Comparison of ENCODE assay signal across 8 mouse cellular contexts in genomic region chr17:14204061-14204460, GRCm38 (mm10). TPM values are rescaled to one million over a fixed set of nuclear protein-coding genes. Genes with fewer than 3 reads are reported as not detected.
DNase-seq lines count a peak whose midpoint lies in the region; ATAC-seq and TF ChIP-seq lines count a peak whose summit lies in the region.

Gene Dact2, minus strand, starts transcription at chr17:14204304.

- WGBS in lung, adult 2 months, result 30% methylated on average over 13 of the region's 13 CpGs
- 35% methylated on average over 13 of the region's 13 CpGs for WGBS in liver, embryonic 15.5 days (ENCODE audit: insufficient replicate concordance)

- peak within 1 kb of the TSS; percentile 30; the same call in 1 of the 2 replicates for H3K9ac ChIP-seq in liver, embryonic 15.5 days

- no peak for ATAC-seq in liver, embryonic 15.5 days (ENCODE audit: insufficient read depth)

- H3K4me3 ChIP-seq in lung, adult 2 months (replicated peaks; ENCODE audit: extremely low read depth, low read depth, low read length), result peak within 1 kb of the TSS; percentile 59
- peak within 1 kb of the TSS; percentile 57 for H3K4me3 ChIP-seq in liver, embryonic 15.5 days (replicated peaks)

- H3K27ac ChIP-seq in liver, embryonic 15.5 days (replicated peaks), result peak within 1 kb of the TSS; percentile 55

- peaks cover 65% of the 10 kb centered on the region for H3K27me3 ChIP-seq in liver, embryonic 15.5 days

- H3K36me3 ChIP-seq in liver, embryonic 15.5 days (replicated peaks), result no peaks in the 10 kb centered on the region

- H3K4me2 ChIP-seq in liver, embryonic 15.5 days, result peak within 1 kb of the TSS; percentile 46

- H3K4me1 ChIP-seq in lung, adult 2 months (ENCODE audit: control insufficient read depth, insufficient read depth, low read length), result no peaks in the 10 kb centered on the region
- H3K4me1 ChIP-seq in liver, embryonic 15.5 days (replicated peaks), result peaks cover 10% of the 10 kb centered on the region; the same call in 1 of the 2 replicates

- DNase-seq in lung, adult 2 months, result peak; percentile 14
- no peak for DNase-seq in lung, postnatal 25 days (ENCODE audit: low spot score)
- peak; percentile 58 to 80 for DNase-seq in frontal cortex, adult 2 months (ENCODE audit: extremely low spot score in 1 of 2, low spot score in 1 of 2)
- peak; percentile 34 to 56 for DNase-seq in kidney, postnatal 25 days
- DNase-seq in right cerebral cortex, postnatal 10 days (ENCODE audit: low spot score in 2 of 2), result peak; percentile 84 to 90
- DNase-seq in ovary, postnatal 14 days (ENCODE audit: low spot score), result no peak
- no peak for DNase-seq in spleen, postnatal 10 days (ENCODE audit: low spot score in 2 of 2)

- no peak for TF ChIP-seq CTCF in lung, adult 2 months (IDR thresholded peaks at IDR 0.05; ENCODE audit: insufficient read depth, low read length)

- H3K9me3 ChIP-seq in liver, embryonic 15.5 days (replicated peaks), result no peaks in the 10 kb centered on the region

- TF ChIP-seq POLR2A in lung, adult 2 months (IDR thresholded peaks at IDR 0.05; ENCODE audit: borderline replicate concordance, extremely low read depth, low read depth, low read length), result no peak

RNA-seq across cellular contexts. Expression of gene Dact2, which starts in this region (rescaled TPM):
- 3.0 and 3.3 TPM in 2 replicates for polyA plus RNA-seq in lung, adult 2 months (2012; rRNA removed)
- 45.3 and 50.2 TPM in 2 replicates for polyA plus RNA-seq in frontal cortex, adult 2 months (2012; rRNA removed)
- polyA plus RNA-seq in liver, embryonic 15.5 days (2015; fragmentation: Nextera tagmentation; extraction: Ambion mirVana), result 1.2 and 1.4 TPM in 2 replicates

Comparison
In these comparisons a context has a peak if more than half of its experiments do, and no peak if none do; other contexts are left out.
1. RNA of gene Dact2 (polyA plus RNA-seq): 45.3 to 50.2 TPM in frontal cortex, adult 2 months; 3.0 to 3.3 TPM in lung, adult 2 months and 1.2 to 1.4 TPM in liver, embryonic 15.5 days; every median in the first group is over 10 times any median in the second.
2. DNase-seq: peak in lung, adult 2 months (single experiment), frontal cortex, adult 2 months (2 of 2), kidney, postnatal 25 days (2 of 2) and right cerebral cortex, postnatal 10 days (2 of 2); none in lung, postnatal 25 days (single experiment), ovary, postnatal 14 days (single experiment) and spleen, postnatal 10 days (0 of 2).